Mouse (Mus musculus) liver, adult 2 months (tissue): Measurements from ENCODE around the gene Ntn1.

Experiments
- CTCF ChIP-seq: fragments of 200-500 bp; IDR thresholded peaks from 2 replicates; pipeline ENCODE4 v1.5.1; 2011; ENCODE audit warnings: low read depth, low read length, control low read depth
- POLR2A ChIP-seq: fragments of 200-500 bp; IDR thresholded peaks from 2 replicates; pipeline ENCODE4 v1.6.1; 2011; ENCODE audit warnings: low read length, control low read depth; ENCODE audit not compliant: insufficient read depth; ENCODE audit errors: extremely low read depth

GRCm38 (mm10) chr11:68285754-68286141 is 114.9 kb downstream of the Ntn1 start:
- TF ChIP-seq CTCF, result no peak
- TF ChIP-seq POLR2A, result no peak
